39 mouse cellular contexts compared by ENCODE assay signal in the genomic region with DNA sequence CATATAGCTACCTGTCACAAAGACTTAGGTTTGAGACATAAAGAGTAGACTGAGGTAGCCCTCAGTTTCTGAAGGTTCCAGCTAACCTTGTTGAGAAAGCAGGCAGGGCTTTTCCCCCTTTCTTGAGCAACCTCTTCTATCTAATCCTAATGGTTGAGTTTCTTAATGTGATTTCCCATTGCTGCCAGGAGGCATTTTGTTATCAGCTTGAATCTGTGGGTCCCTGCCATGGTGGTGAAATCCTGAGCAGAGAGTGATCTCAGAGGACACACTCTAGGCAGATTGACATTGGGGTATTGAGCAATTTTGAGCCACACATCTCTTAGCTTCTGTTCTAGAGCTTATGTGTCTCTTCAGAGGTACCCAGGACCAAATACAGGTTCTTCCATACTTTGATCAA. TPM values are rescaled to one million over a fixed set of nuclear protein-coding genes. Genes with fewer than 3 reads are reported as not detected.
"Had no signal": no experiment of that assay in that cellular context is flagged by ENCODE, and none has a peak within 500 bp of the region (broad histone marks: within the 10 kb centered on the region; RNA-seq: fewer than 3 reads in every experiment).

No protein-coding gene starts in this region.

- H3K4me3 ChIP-seq: embryonic facial prominence, embryonic 10.5 days; embryonic facial prominence, embryonic 12.5 days; embryonic facial prominence, embryonic 13.5 days; embryonic facial prominence, embryonic 15.5 days; erythroblast, embryonic 14.5 days; forebrain, embryonic 10.5 days; forebrain, embryonic 12.5 days; forebrain, embryonic 13.5 days; forebrain, embryonic 15.5 days; gastrocnemius, adult 2 months; heart, adult 2 months; heart, embryonic 10.5 days had no signal

- DNase-seq: cerebellum, adult 8-10 months; cerebellum, adult 9-10 months; cerebellum, adult 9-11 months; cerebellum, postnatal 10 days; cerebellum, postnatal 14 days; cerebellum, postnatal 25 days; cerebellum, postnatal 36 days; embryo, embryonic 11 days; forebrain, postnatal 0 days; gastrocnemius, adult 2 months; gastrocnemius, postnatal 10 days; gastrocnemius, postnatal 14 days; gastrocnemius, postnatal 25 days; gastrocnemius, postnatal 36 days; heart, adult 18-20 months; heart, adult 2 months had no signal

- H3K27ac ChIP-seq: embryonic facial prominence, embryonic 10.5 days; embryonic facial prominence, embryonic 12.5 days; embryonic facial prominence, embryonic 13.5 days; embryonic facial prominence, embryonic 15.5 days; forebrain, embryonic 10.5 days; forebrain, embryonic 12.5 days; forebrain, embryonic 13.5 days; forebrain, embryonic 15.5 days; gastrocnemius, adult 2 months; heart, adult 2 months; heart, embryonic 10.5 days had no signal

RNA-seq across cellular contexts. Expression of gene Aadacl4, which starts 24.8 kb away (rescaled TPM):
- total RNA-seq: common myeloid progenitor, adult 5-6 weeks; forebrain, postnatal 0 days; gastrocnemius, adult 18-20 months; gastrocnemius, adult 2 months; gastrocnemius, adult 8-10 months; gastrocnemius, postnatal 10 days; gastrocnemius, postnatal 14 days; gastrocnemius, postnatal 25 days; gastrocnemius, postnatal 36 days; gastrocnemius, postnatal 4 days; granulocyte monocyte progenitor cell, adult 5-6 weeks; heart, adult 18-20 months; heart, adult 2 months; heart, adult 8-10 months had no signal
- polyA plus RNA-seq: cortical plate, adult 2 months; embryonic facial prominence, embryonic 10.5 days; embryonic facial prominence, embryonic 11.5 days; embryonic facial prominence, embryonic 12.5 days; embryonic facial prominence, embryonic 13.5 days; embryonic facial prominence, embryonic 14.5 days; embryonic facial prominence, embryonic 15.5 days; erythroblast, embryonic 14.5 days; forebrain, embryonic 10.5 days; forebrain, embryonic 11.5 days; forebrain, embryonic 12.5 days; forebrain, embryonic 13.5 days; forebrain, embryonic 14.5 days; forebrain, embryonic 15.5 days; forebrain, embryonic 16.5 days; forebrain, postnatal 0 days; frontal cortex, adult 2 months; heart, adult 2 months; heart, embryonic 10.5 days had no signal

RNA-seq across cellular contexts. Expression of gene Gm436, which starts 47.9 kb away (rescaled TPM):
- total RNA-seq: common myeloid progenitor, adult 5-6 weeks; forebrain, postnatal 0 days; gastrocnemius, adult 18-20 months; gastrocnemius, adult 2 months; gastrocnemius, adult 8-10 months; gastrocnemius, postnatal 10 days; gastrocnemius, postnatal 14 days; gastrocnemius, postnatal 25 days; gastrocnemius, postnatal 36 days; gastrocnemius, postnatal 4 days; granulocyte monocyte progenitor cell, adult 5-6 weeks; heart, adult 18-20 months; heart, adult 2 months; heart, adult 8-10 months had no signal
- polyA plus RNA-seq: cortical plate, adult 2 months; embryonic facial prominence, embryonic 10.5 days; embryonic facial prominence, embryonic 11.5 days; embryonic facial prominence, embryonic 12.5 days; embryonic facial prominence, embryonic 13.5 days; embryonic facial prominence, embryonic 14.5 days; embryonic facial prominence, embryonic 15.5 days; erythroblast, embryonic 14.5 days; forebrain, embryonic 10.5 days; forebrain, embryonic 11.5 days; forebrain, embryonic 12.5 days; forebrain, embryonic 13.5 days; forebrain, embryonic 14.5 days; forebrain, embryonic 15.5 days; forebrain, embryonic 16.5 days; forebrain, postnatal 0 days; frontal cortex, adult 2 months; heart, adult 2 months; heart, embryonic 10.5 days had no signal
